Mouse (Mus musculus) right cerebral cortex, postnatal 14 days (tissue): ENCODE data around the gene Prpsap1.
"Not testable (repeated sequence)": the region's sequence is repeated elsewhere in the genome, so short reads cannot be mapped to it uniquely, and the experiment has no call there.

Experiments used
- DNase-seq: peaks from one replicate; pipeline ENCODE4 v3.0.0; 2022

Gene Prpsap1

GRCm38 (mm10) chr11:116513531-116514038, 19.6 kb upstream of the Prpsap1 start:
- DNase-seq = no peak

- no peak for DNase-seq
These were observed 19.0 kb upstream of the Prpsap1 start for GRCm38 (mm10) chr11:116512987-116513386.

- DNase-seq = no peak
These were observed 18.2 kb upstream of the Prpsap1 start for GRCm38 (mm10) chr11:116512154-116512553.

- no peak for DNase-seq
These were observed 17.4 kb upstream of the Prpsap1 start for GRCm38 (mm10) chr11:116511301-116511868.

GRCm38 (mm10) chr11:116508689-116509088, 14.7 kb upstream of the Prpsap1 start:
- DNase-seq = no peak

GRCm38 (mm10) chr11:116506151-116506875, 12.3 kb upstream of the Prpsap1 start:
- no peak for DNase-seq

- no peak for DNase-seq
These were observed 11.6 kb upstream of the Prpsap1 start for GRCm38 (mm10) chr11:116505573-116505972.

- no peak for DNase-seq
These were observed 10.5 kb upstream of the Prpsap1 start for GRCm38 (mm10) chr11:116504516-116504915.

GRCm38 (mm10) chr11:116501005-116501746, 7.2 kb upstream of the Prpsap1 start:
- DNase-seq = no peak

- no peak for DNase-seq
These were observed 5.0 kb upstream of the Prpsap1 start for GRCm38 (mm10) chr11:116499018-116499417.

GRCm38 (mm10) chr11:116498596-116498995, 4.6 kb upstream of the Prpsap1 start:
- DNase-seq = no peak

GRCm38 (mm10) chr11:116497313-116497712, 3.3 kb upstream of the Prpsap1 start:
- DNase-seq = no peak

- DNase-seq = peak; percentile 66
These were observed 622 bp upstream of the Prpsap1 start for GRCm38 (mm10) chr11:116494474-116495174.

- DNase-seq = no peak
These were observed 811 bp downstream of the Prpsap1 start for GRCm38 (mm10) chr11:116493191-116493590.

- not testable (repeated sequence) for DNase-seq
These were observed 1.5 kb downstream of the Prpsap1 start for GRCm38 (mm10) chr11:116492507-116492906.

GRCm38 (mm10) chr11:116491338-116491737, 2.7 kb downstream of the Prpsap1 start:
- DNase-seq = no peak

GRCm38 (mm10) chr11:116490232-116491107, 3.5 kb downstream of the Prpsap1 start:
- peak; percentile 87 for DNase-seq

- peak; percentile 25 for DNase-seq
These were observed 4.2 kb downstream of the Prpsap1 start for GRCm38 (mm10) chr11:116489771-116490231.

- DNase-seq = no peak
These were observed 5.2 kb downstream of the Prpsap1 start for GRCm38 (mm10) chr11:116488693-116489375.

GRCm38 (mm10) chr11:116488207-116488606, 5.8 kb downstream of the Prpsap1 start:
- no peak for DNase-seq

- no peak for DNase-seq
These were observed 9.7 kb downstream of the Prpsap1 start for GRCm38 (mm10) chr11:116484261-116484660.
